Comparison of ENCODE assay signal across 8 mouse cellular contexts in genomic region chr9:56121097-56121496, GRCm38 (mm10). TPM values are rescaled to one million over a fixed set of nuclear protein-coding genes. Genes with fewer than 3 reads are reported as not detected.
DNase-seq lines count a peak whose midpoint lies in the region; ATAC-seq and TF ChIP-seq lines count a peak whose summit lies in the region.

No protein-coding gene starts in this region.

- no peak for TF ChIP-seq EP300 in MEL (IDR thresholded peaks at IDR 0.05; ENCODE audit: low read depth in 1 of 2, low read length in 2 of 2)

- no peak for TF ChIP-seq POLR2A in MEL (IDR thresholded peaks at IDR 0.05; ENCODE audit: control insufficient read depth in 1 of 2, insufficient read depth in 1 of 2, low read depth in 1 of 2, low read length in 2 of 2, poor library complexity in 1 of 2)

- peak; percentile 13 to 51 (median 41); a peak in 3 of 6 replicates for TF ChIP-seq CTCF in MEL (IDR thresholded peaks at IDR 0.05 in 2 of 3, conservative IDR thresholded peaks at IDR 0.05 in 1 of 3; ENCODE audit: control insufficient read depth in 1 of 3, insufficient read depth in 1 of 3, low read depth in 2 of 3, low read length in 3 of 3, poor library complexity in 1 of 3, severe bottlenecking in 1 of 3)
- TF ChIP-seq CTCF in lung, embryonic 14.5 days (IDR thresholded peaks at IDR 0.05; ENCODE audit: low read depth) = peak; percentile 78

- no peaks in the 10 kb centered on the region for H3K9me3 ChIP-seq in heart, embryonic 10.5 days
- 0 out of 2 replicates have a peak, but pooled peaks cover 2% of the 10 kb centered on the region for H3K9me3 ChIP-seq in heart, embryonic 12.5 days (replicated peaks)
- H3K9me3 ChIP-seq in MEL (replicated peaks; ENCODE audit: insufficient read depth, low read length) = no peaks in the 10 kb centered on the region
- H3K9me3 ChIP-seq in embryonic facial prominence, embryonic 11.5 days (replicated peaks; ENCODE audit: control insufficient read depth, low read length) = no peaks in the 10 kb centered on the region
- no peaks in the 10 kb centered on the region for H3K9me3 ChIP-seq in lung, embryonic 14.5 days (ENCODE audit: low read depth, low read length)
- H3K9me3 ChIP-seq in neural tube, embryonic 15.5 days (replicated peaks) = no peaks in the 10 kb centered on the region

- peaks cover 8% of the 10 kb centered on the region; the same call in 1 of the 2 replicates for H3K27me3 ChIP-seq in heart, embryonic 10.5 days (ENCODE audit: insufficient read depth, poor library complexity, severe bottlenecking)
- 0 out of 2 replicates have a peak, but pooled peaks cover 3% of the 10 kb centered on the region for H3K27me3 ChIP-seq in heart, embryonic 12.5 days (replicated peaks)
- no peaks in the 10 kb centered on the region for H3K27me3 ChIP-seq in MEL (ENCODE audit: control insufficient read depth in 1 of 2, insufficient read depth in 2 of 2, low read length in 2 of 2)
- H3K27me3 ChIP-seq in embryonic facial prominence, embryonic 11.5 days (ENCODE audit: control insufficient read depth, insufficient read depth, low read length) = no peaks in the 10 kb centered on the region
- no peaks in the 10 kb centered on the region for H3K27me3 ChIP-seq in lung, embryonic 14.5 days (ENCODE audit: insufficient read depth, low read length)
- no peaks in the 10 kb centered on the region for H3K27me3 ChIP-seq in neural tube, embryonic 15.5 days (replicated peaks)

- ATAC-seq in heart, embryonic 12.5 days (ENCODE audit: insufficient number of reproducible peaks, low FRiP score) = no peak
- 0 out of 2 replicates have a peak, but pooled peaks have one; percentile 29 for ATAC-seq in embryonic facial prominence, embryonic 11.5 days (replicated peaks; ENCODE audit: insufficient number of reproducible peaks, low FRiP score, low TSS enrichment, low read depth)
- peak; percentile 36; the same call in 1 of the 2 replicates for ATAC-seq in lung, embryonic 14.5 days (ENCODE audit: insufficient read depth)
- peak; percentile 51; the same call in 1 of the 2 replicates for ATAC-seq in neural tube, embryonic 15.5 days (ENCODE audit: low FRiP score)

- H3K9ac ChIP-seq in heart, embryonic 12.5 days = no peak overlapping the region
- no peak overlapping the region for H3K9ac ChIP-seq in MEL (ENCODE audit: control insufficient read depth, low read depth, low read length, poor library complexity, severe bottlenecking)
- H3K9ac ChIP-seq in embryonic facial prominence, embryonic 11.5 days (replicated peaks; ENCODE audit: low read length) = peak overlapping the region; percentile 32; the same call in 1 of the 2 replicates
- no peak overlapping the region for H3K9ac ChIP-seq in lung, embryonic 14.5 days
- H3K9ac ChIP-seq in neural tube, embryonic 15.5 days (replicated peaks) = no peak overlapping the region

- H3K4me1 ChIP-seq in heart, embryonic 10.5 days = peaks cover 47% of the 10 kb centered on the region
- peaks cover 36% of the 10 kb centered on the region for H3K4me1 ChIP-seq in heart, embryonic 12.5 days (replicated peaks)
- H3K4me1 ChIP-seq in MEL (ENCODE audit: control insufficient read depth in 1 of 2, insufficient read depth in 2 of 2, low read length in 2 of 2) = no peaks in the 10 kb centered on the region
- H3K4me1 ChIP-seq in embryonic facial prominence, embryonic 11.5 days (ENCODE audit: control insufficient read depth, insufficient read depth, low read length) = peaks cover 4% of the 10 kb centered on the region; the same call in 1 of the 2 replicates
- H3K4me1 ChIP-seq in lung, embryonic 14.5 days (ENCODE audit: insufficient read depth) = no peaks in the 10 kb centered on the region
- H3K4me1 ChIP-seq in neural tube, embryonic 15.5 days = peaks cover 18% of the 10 kb centered on the region

- no peaks in the 10 kb centered on the region for H3K79me2 ChIP-seq in MEL (ENCODE audit: control insufficient read depth, insufficient read depth, low read length, poor library complexity)

- 19% methylated on average over 7 of the region's 7 CpGs for WGBS in heart, embryonic 10.5 days
- 22% methylated on average over 7 of the region's 7 CpGs for WGBS in heart, embryonic 12.5 days
- WGBS in embryonic facial prominence, embryonic 11.5 days = 25% methylated on average over 7 of the region's 7 CpGs
- 19% methylated on average over 7 of the region's 7 CpGs for WGBS in lung, embryonic 14.5 days
- WGBS in neural tube, embryonic 15.5 days = 22% methylated on average over 7 of the region's 7 CpGs

- TF ChIP-seq RAD21 in MEL (IDR thresholded peaks at IDR 0.05; ENCODE audit: low read depth, low read length) = peak; percentile 21

- H3K4me2 ChIP-seq in heart, embryonic 12.5 days = no peak overlapping the region
- no peak overlapping the region for H3K4me2 ChIP-seq in embryonic facial prominence, embryonic 11.5 days (ENCODE audit: low read depth, low read length)
- 0 out of 2 replicates have a peak overlapping the region, but pooled peaks have one; percentile 15 for H3K4me2 ChIP-seq in lung, embryonic 14.5 days
- H3K4me2 ChIP-seq in neural tube, embryonic 15.5 days = peak overlapping the region; percentile 31; the same call in 1 of the 2 replicates

- no peak overlapping the region; the same call in 1 of the 2 replicates for H3K27ac ChIP-seq in heart, embryonic 10.5 days
- no peak overlapping the region for H3K27ac ChIP-seq in heart, embryonic 12.5 days (ENCODE audit: poor library complexity, severe bottlenecking)
- H3K27ac ChIP-seq in MEL (ENCODE audit: control insufficient read depth, low read depth, low read length) = no peak overlapping the region
- no peak overlapping the region for H3K27ac ChIP-seq in embryonic facial prominence, embryonic 11.5 days (replicated peaks; ENCODE audit: low read depth, low read length)
- no peak overlapping the region for H3K27ac ChIP-seq in lung, embryonic 14.5 days (ENCODE audit: low read depth)
- H3K27ac ChIP-seq in neural tube, embryonic 15.5 days (replicated peaks) = no peak overlapping the region

- peak; percentile 88 for DNase-seq in heart, embryonic 10.5 days (ENCODE audit: low spot score)
- peak; percentile 47 for DNase-seq in MEL (ENCODE audit: low read depth, low spot score)
- peak; percentile 71 for DNase-seq in embryonic facial prominence, embryonic 11.5 days (ENCODE audit: low spot score)
- peak; percentile 30 to 54 for DNase-seq in kidney, adult 8-10 months
- peak; percentile 79 for DNase-seq in lung, embryonic 14.5 days
- DNase-seq in urinary bladder, adult 18-20 months (ENCODE audit: low spot score in 2 of 2) = no peak

- H3K4me3 ChIP-seq in heart, embryonic 10.5 days = no peak overlapping the region
- no peak overlapping the region for H3K4me3 ChIP-seq in heart, embryonic 12.5 days
- no peak overlapping the region for H3K4me3 ChIP-seq in MEL (ENCODE audit: control insufficient read depth in 1 of 2, insufficient read depth in 1 of 2, low read depth in 2 of 2, low read length in 2 of 2)
- H3K4me3 ChIP-seq in embryonic facial prominence, embryonic 11.5 days (ENCODE audit: low read depth, low read length) = no peak overlapping the region
- no peak overlapping the region for H3K4me3 ChIP-seq in lung, embryonic 14.5 days (ENCODE audit: low read depth, low read length)
- no peak overlapping the region for H3K4me3 ChIP-seq in neural tube, embryonic 15.5 days (replicated peaks)

- H3K36me3 ChIP-seq in heart, embryonic 10.5 days = no peaks in the 10 kb centered on the region
- no peaks in the 10 kb centered on the region for H3K36me3 ChIP-seq in heart, embryonic 12.5 days
- H3K36me3 ChIP-seq in MEL (ENCODE audit: control insufficient read depth in 1 of 2, insufficient read depth in 2 of 2, low read length in 2 of 2) = no peaks in the 10 kb centered on the region
- H3K36me3 ChIP-seq in embryonic facial prominence, embryonic 11.5 days (replicated peaks; ENCODE audit: control insufficient read depth, insufficient read depth, low read depth, low read length) = no peaks in the 10 kb centered on the region
- no peaks in the 10 kb centered on the region for H3K36me3 ChIP-seq in lung, embryonic 14.5 days (ENCODE audit: insufficient read depth)
- no peaks in the 10 kb centered on the region for H3K36me3 ChIP-seq in neural tube, embryonic 15.5 days

TF ChIP-seq in MEL, 35 proteins besides CTCF, POLR2A, EP300 and RAD21 (continues in another document):
- no peak for TF ChIP-seq CHD1 (IDR thresholded peaks at IDR 0.05; ENCODE audit: low read depth, low read length)
- no peak for TF ChIP-seq SIN3A (IDR thresholded peaks at IDR 0.05; ENCODE audit: low read length)
- no peak for TF ChIP-seq ZC3H11A (IDR thresholded peaks at IDR 0.05; ENCODE audit: low read depth, low read length)
- TF ChIP-seq ZMIZ1 (IDR thresholded peaks at IDR 0.05; ENCODE audit: low read depth, low read length) = no peak
- TF ChIP-seq HCFC1 (IDR thresholded peaks at IDR 0.05; ENCODE audit: low read depth, low read length) = no peak
- no peak for TF ChIP-seq TBP (IDR thresholded peaks at IDR 0.05; ENCODE audit: low read depth, low read length)
- TF ChIP-seq NRF1 (IDR thresholded peaks at IDR 0.05; ENCODE audit: insufficient read depth, low read depth, low read length, poor library complexity, severe bottlenecking) = no peak
- no peak for TF ChIP-seq MYB (IDR thresholded peaks at IDR 0.05; ENCODE audit: low read depth, low read length)
- TF ChIP-seq ETS1 (IDR thresholded peaks at IDR 0.05; ENCODE audit: low read depth, low read length) = no peak

RNA-seq across cellular contexts. Expression of gene Pstpip1, which starts 31.3 kb away (rescaled TPM):
- 0.58 and 1.2 TPM in 2 replicates for polyA plus RNA-seq in heart, embryonic 10.5 days (2016; fragmentation: Nextera tagmentation; extraction: Ambion mirVana)
- 0.60 and 0.81 TPM in 2 replicates for polyA plus RNA-seq in heart, embryonic 12.5 days (2016; fragmentation: Nextera tagmentation; extraction: Ambion mirVana)
- 0.04 TPM in 1 of 2 replicates, not detected in the other for total RNA-seq in MEL (2012; rRNA removed)
- under 1 TPM in 1 of 2 experiments, not detected in 1; 0.22 TPM for polyA plus RNA-seq in MEL (2012; ENCODE audit: insufficient read depth in 1 of 2, insufficient read length in 2 of 2, low read depth in 1 of 2, low replicate concordance in 2 of 2, missing spikeins in 1 of 2)
- polyA plus RNA-seq in embryonic facial prominence, embryonic 11.5 days (2014; fragmentation: Nextera tagmentation; extraction: Ambion mirVana) = 0.31 and 0.32 TPM in 2 replicates
- 0.83 and 0.99 TPM in 2 replicates for polyA plus RNA-seq in lung, embryonic 14.5 days (2014; fragmentation: Nextera tagmentation; extraction: Ambion mirVana)
- polyA plus RNA-seq in neural tube, embryonic 15.5 days (2015; fragmentation: Nextera tagmentation; extraction: Ambion mirVana) = 0.84 and 4.6 TPM in 2 replicates

RNA-seq across cellular contexts. Expression of gene Tspan3, which starts 44.2 kb away (rescaled TPM):
- 399 and 412 TPM in 2 replicates for polyA plus RNA-seq in heart, embryonic 10.5 days (2016; fragmentation: Nextera tagmentation; extraction: Ambion mirVana)
- polyA plus RNA-seq in heart, embryonic 12.5 days (2016; fragmentation: Nextera tagmentation; extraction: Ambion mirVana) = 397 and 400 TPM in 2 replicates
- total RNA-seq in MEL (2012; rRNA removed) = 48.3 and 49.5 TPM in 2 replicates
- polyA plus RNA-seq in MEL (2012; ENCODE audit: insufficient read depth in 1 of 2, insufficient read length in 2 of 2, low read depth in 1 of 2, low replicate concordance in 2 of 2, missing spikeins in 1 of 2) = 10 to 100 TPM; 62.6 to 87.3 TPM
- 449 and 499 TPM in 2 replicates for polyA plus RNA-seq in embryonic facial prominence, embryonic 11.5 days (2014; fragmentation: Nextera tagmentation; extraction: Ambion mirVana)
- 483 and 491 TPM in 2 replicates for polyA plus RNA-seq in lung, embryonic 14.5 days (2014; fragmentation: Nextera tagmentation; extraction: Ambion mirVana)
- polyA plus RNA-seq in neural tube, embryonic 15.5 days (2015; fragmentation: Nextera tagmentation; extraction: Ambion mirVana) = 578 and 595 TPM in 2 replicates

Comparison
In these comparisons a context has a peak if more than half of its experiments do, and no peak if none do; other contexts are left out.
1. DNase-seq: peak in heart, embryonic 10.5 days (single experiment), MEL (single experiment), embryonic facial prominence, embryonic 11.5 days (single experiment), kidney, adult 8-10 months (2 of 2) and lung, embryonic 14.5 days (single experiment); none in urinary bladder, adult 18-20 months (0 of 2).
2. H3K4me2 ChIP-seq: peak in lung, embryonic 14.5 days (single experiment) and neural tube, embryonic 15.5 days (single experiment); none in heart, embryonic 12.5 days (single experiment) and embryonic facial prominence, embryonic 11.5 days (single experiment).